In genomic region chr13:111808637-111809465, GRCm38 (mm10) we compare ENCODE assay signal across 8 mouse cellular contexts. TPM values are rescaled to one million over a fixed set of nuclear protein-coding genes. Genes with fewer than 3 reads are reported as not detected.
DNase-seq lines count a peak whose midpoint lies in the region; ATAC-seq and TF ChIP-seq lines count a peak whose summit lies in the region.

Map3k1 (minus strand) TSS chr13:111808993.

- no peaks in the 10 kb centered on the region for H3K9me3 ChIP-seq in heart, embryonic 12.5 days (replicated peaks)
- no peaks in the 10 kb centered on the region for H3K9me3 ChIP-seq in kidney, postnatal 0 days (replicated peaks; ENCODE audit: low read length)
- H3K9me3 ChIP-seq in liver, embryonic 12.5 days (replicated peaks) = no peaks in the 10 kb centered on the region

- H3ac ChIP-seq in C2C12 (ENCODE audit: control insufficient read depth, insufficient read length, low read depth) = peak within 1 kb of the TSS; percentile 80

- peak; percentile 76 to 84 for DNase-seq in adrenal gland, postnatal 36 days
- peak; percentile 82 for DNase-seq in kidney, postnatal 0 days (ENCODE audit: low spot score)
- peak; percentile 85 for DNase-seq in neural tube, embryonic 10.5 days (ENCODE audit: extremely low spot score, low spot score)
- DNase-seq in testis, postnatal 10 days (ENCODE audit: low spot score) = peak; percentile 80

- H3K4me2 ChIP-seq in heart, embryonic 12.5 days = peak within 1 kb of the TSS; percentile 90
- peak within 1 kb of the TSS; percentile 96 for H3K4me2 ChIP-seq in kidney, postnatal 0 days (ENCODE audit: low read length)
- peak within 1 kb of the TSS; percentile 99 for H3K4me2 ChIP-seq in liver, embryonic 12.5 days

- H3K79me2 ChIP-seq in C2C12 (ENCODE audit: control insufficient read depth, insufficient read depth) = peaks cover 10% of the 10 kb centered on the region

- WGBS in heart, embryonic 12.5 days = 2% methylated on average over 94 of the region's 136 CpGs
- under 1% methylated on average over 72 of the region's 136 CpGs for whole genome bisulfite sequencing in kidney, postnatal 0 days
- under 1% methylated on average over 106 of the region's 136 CpGs for WGBS in liver, embryonic 12.5 days (ENCODE audit: insufficient replicate concordance)

- H3K79me3 ChIP-seq in C2C12 (ENCODE audit: low read depth) = no peaks in the 10 kb centered on the region

- H3K36me3 ChIP-seq in C2C12 (ENCODE audit: control insufficient read depth, insufficient read depth) = no peaks in the 10 kb centered on the region
- H3K36me3 ChIP-seq in heart, embryonic 12.5 days = no peaks in the 10 kb centered on the region
- H3K36me3 ChIP-seq in kidney, postnatal 0 days (ENCODE audit: insufficient read depth, low read length) = no peaks in the 10 kb centered on the region
- no peaks in the 10 kb centered on the region for H3K36me3 ChIP-seq in liver, embryonic 12.5 days

- no peak for TF ChIP-seq CTCF in C2C12 (IDR thresholded peaks at IDR 0.05; ENCODE audit: control insufficient read depth, insufficient read depth, insufficient read length)
- no peak for TF ChIP-seq CTCF in kidney, postnatal 0 days (IDR thresholded peaks at IDR 0.05; ENCODE audit: low read depth)

- peaks cover 20% of the 10 kb centered on the region for H3K4me1 ChIP-seq in heart, embryonic 12.5 days (replicated peaks)
- peaks cover 23% of the 10 kb centered on the region for H3K4me1 ChIP-seq in kidney, postnatal 0 days (replicated peaks; ENCODE audit: insufficient read depth, low read length)
- peaks cover 40% of the 10 kb centered on the region for H3K4me1 ChIP-seq in liver, embryonic 12.5 days

- peak; percentile 48 for ATAC-seq in erythroblast, adult 5-6 weeks (replicated peaks; ENCODE audit: low FRiP score, poor library complexity, severe bottlenecking)
- ATAC-seq in heart, embryonic 12.5 days (ENCODE audit: insufficient number of reproducible peaks, low FRiP score) = peak; percentile 78
- ATAC-seq in kidney, postnatal 0 days (replicated peaks; ENCODE audit: low FRiP score, low read depth) = peak; percentile 69
- ATAC-seq in liver, embryonic 12.5 days = peak; percentile 74

- peak within 1 kb of the TSS; percentile 98 for H3K9ac ChIP-seq in heart, embryonic 12.5 days
- H3K9ac ChIP-seq in kidney, postnatal 0 days (ENCODE audit: low read depth, low read length) = peak within 1 kb of the TSS; percentile 99
- H3K9ac ChIP-seq in liver, embryonic 12.5 days = peak within 1 kb of the TSS; percentile 99

- H3K27me3 ChIP-seq in C2C12 (ENCODE audit: control insufficient read depth, insufficient read depth, insufficient read length) = no peaks in the 10 kb centered on the region
- H3K27me3 ChIP-seq in heart, embryonic 12.5 days (replicated peaks) = no peaks in the 10 kb centered on the region
- H3K27me3 ChIP-seq in kidney, postnatal 0 days (ENCODE audit: insufficient read depth, low read length) = no peaks in the 10 kb centered on the region
- peaks cover 20% of the 10 kb centered on the region for H3K27me3 ChIP-seq in liver, embryonic 12.5 days (replicated peaks)

- H3K4me3 ChIP-seq in C2C12 (ENCODE audit: insufficient read depth, poor library complexity, severe bottlenecking) = peak within 1 kb of the TSS; percentile 52
- H3K4me3 ChIP-seq in heart, embryonic 12.5 days = peak within 1 kb of the TSS; percentile 99
- H3K4me3 ChIP-seq in kidney, postnatal 0 days (replicated peaks; ENCODE audit: low read depth, low read length) = peak within 1 kb of the TSS; percentile 94
- peak within 1 kb of the TSS; percentile 99 for H3K4me3 ChIP-seq in liver, embryonic 12.5 days

- peak within 1 kb of the TSS; percentile 99 for H3K27ac ChIP-seq in heart, embryonic 12.5 days (ENCODE audit: poor library complexity, severe bottlenecking)
- H3K27ac ChIP-seq in kidney, postnatal 0 days = peak within 1 kb of the TSS; percentile 99
- peak within 1 kb of the TSS; percentile 95 for H3K27ac ChIP-seq in liver, embryonic 12.5 days

TF ChIP-seq in C2C12, 6 proteins besides CTCF, POLR2A, EP300 and RAD21:
- TF ChIP-seq MYOD1 (IDR thresholded peaks at IDR 0.05; ENCODE audit: control insufficient read depth, insufficient read length, low read depth) = no peak
- no peak for TF ChIP-seq FOSL1 (IDR thresholded peaks at IDR 0.05; ENCODE audit: insufficient read depth, low read length, poor library complexity, severe bottlenecking)
- TF ChIP-seq USF1 (IDR thresholded peaks at IDR 0.05; ENCODE audit: low read depth) = no peak
- no peak for TF ChIP-seq MYOG (IDR thresholded peaks at IDR 0.05; ENCODE audit: control insufficient read depth, extremely low read depth, insufficient read length)
- TF ChIP-seq CEBPB (IDR thresholded peaks at IDR 0.05; ENCODE audit: low read depth) = no peak
- no peak for TF ChIP-seq MAX (IDR thresholded peaks at IDR 0.05)

RNA-seq across cellular contexts. Expression of gene Map3k1, which starts in this region (rescaled TPM):
- 1.5 TPM for polyA plus RNA-seq in C2C12 (2012; fragmentation: generic; extraction: Trizol)
- total RNA-seq in adrenal gland, postnatal 36 days (2021) = 10 to 100 TPM; 48.2 to 56.2 TPM
- total RNA-seq in erythroblast, adult 5-6 weeks (2015; ENCODE audit: low replicate concordance) = 29.0 and 36.7 TPM in 2 replicates
- 40.0 and 79.6 TPM in 2 replicates for total RNA-seq in erythroblast, adult 5-6 weeks (2017; ENCODE audit: low replicate concordance)
- 16.7 and 18.7 TPM in 2 replicates for polyA plus RNA-seq in heart, embryonic 12.5 days (2016; fragmentation: Nextera tagmentation; extraction: Ambion mirVana)
- polyA plus RNA-seq in kidney, postnatal 0 days (2015; fragmentation: Nextera tagmentation; extraction: Ambion mirVana) = 30.3 and 33.1 TPM in 2 replicates
- 16.8 and 17.0 TPM in 2 replicates for polyA plus RNA-seq in liver, embryonic 12.5 days (2016; fragmentation: Nextera tagmentation; extraction: Ambion mirVana)

Comparison
In these comparisons a context has a peak if more than half of its experiments do, and no peak if none do; other contexts are left out.
1. Peak in every context shown above with its lines: DNase-seq, ATAC-seq, H3K4me3 ChIP-seq and H3K27ac ChIP-seq.